Mouse (Mus musculus): ENCODE data around the gene S100a5. TPM values are rescaled to one million over a fixed set of nuclear protein-coding genes. Genes with fewer than 3 reads are reported as not detected.

The S100a5 gene
- polyA plus RNA-seq, 1 experiment: not detected

- Histone ChIP-seq H3K4me1 (ENCODE audit: control insufficient read depth, insufficient read depth, insufficient read length) (peaks cover 27% of the 10 kb centered on the region; the same call in 1 of the 2 replicates), H3K36me3 (ENCODE audit: control insufficient read depth, insufficient read depth, low read length) (no peaks in the 10 kb centered on the region), H3K4me3 (ENCODE audit: extremely low read depth, insufficient read depth, insufficient read length) (no peak overlapping the region), H3K27ac (ENCODE audit: insufficient read depth, low read length) (peak overlapping the region; percentile 55), H3K27me3 (ENCODE audit: control insufficient read depth, insufficient read depth, low read length) (no peaks in the 10 kb centered on the region)
- no peak for TF ChIP-seq POLR2A (IDR thresholded peaks at IDR 0.05; ENCODE audit: low read depth, low read length)
- TF ChIP-seq CTCF (IDR thresholded peaks at IDR 0.05; ENCODE audit: extremely low read depth, insufficient read depth, insufficient read length, insufficient replicate concordance): no peak
- peak in 1 of 2 experiments; percentile 25 for DNase-seq (ENCODE audit: low read depth in 1 of 2, low spot score in 2 of 2)
- WGBS: 28% methylated on average over 4 of the region's 4 CpGs
Measured at GRCm38 (mm10) chr3:90612061-90612460, 3.7 kb downstream of the S100a5 start.

GRCm38 (mm10) chr3:90612728-90613291 is 4.5 kb downstream of the S100a5 start, which contains the start of gene S100a6:
TSS of gene S100a6 (plus strand) at chr3:90612882.
- DNase-seq (ENCODE audit: low read depth in 1 of 2, low spot score in 2 of 2): peak; percentile 66 to 84
- Histone ChIP-seq H3K4me3 (ENCODE audit: extremely low read depth, insufficient read depth, insufficient read length) (peak within 1 kb of the TSS; percentile 40), H3K27me3 (ENCODE audit: control insufficient read depth, insufficient read depth, low read length) (no peaks in the 10 kb centered on the region), H3K36me3 (ENCODE audit: control insufficient read depth, insufficient read depth, low read length) (no peaks in the 10 kb centered on the region), H3K4me1 (ENCODE audit: control insufficient read depth, insufficient read depth, insufficient read length) (peaks cover 27% of the 10 kb centered on the region; the same call in 1 of the 2 replicates), H3K27ac (ENCODE audit: insufficient read depth, low read length) (peak within 1 kb of the TSS; percentile 55)
- 6% methylated on average over 23 of the region's 23 CpGs for WGBS
- TF ChIP-seq POLR2A (IDR thresholded peaks at IDR 0.05; ENCODE audit: low read depth, low read length) (no peak), CTCF (IDR thresholded peaks at IDR 0.05; ENCODE audit: extremely low read depth, insufficient read depth, insufficient read length, insufficient replicate concordance) (peak; percentile 79; the same call in 1 of the 2 replicates)

GRCm38 (mm10) chr3:90613461-90614147 is 5.3 kb downstream of the S100a5 start:
- Histone ChIP-seq H3K4me1 (ENCODE audit: control insufficient read depth, insufficient read depth, insufficient read length) (peaks cover 27% of the 10 kb centered on the region; the same call in 1 of the 2 replicates), H3K27ac (ENCODE audit: insufficient read depth, low read length) (peak overlapping the region; percentile 49), H3K36me3 (ENCODE audit: control insufficient read depth, insufficient read depth, low read length) (no peaks in the 10 kb centered on the region), H3K27me3 (ENCODE audit: control insufficient read depth, insufficient read depth, low read length) (no peaks in the 10 kb centered on the region), H3K4me3 (ENCODE audit: extremely low read depth, insufficient read depth, insufficient read length) (peak overlapping the region; percentile 40)
- DNase-seq (ENCODE audit: low read depth in 1 of 2, low spot score in 2 of 2): no peak
- WGBS: 43% methylated on average over 7 of the region's 7 CpGs
- TF ChIP-seq POLR2A (IDR thresholded peaks at IDR 0.05; ENCODE audit: low read depth, low read length) (no peak), CTCF (IDR thresholded peaks at IDR 0.05; ENCODE audit: extremely low read depth, insufficient read depth, insufficient read length, insufficient replicate concordance) (no peak)

- 81% methylated on average over 6 of the region's 6 CpGs for WGBS
- TF ChIP-seq CTCF (IDR thresholded peaks at IDR 0.05; ENCODE audit: extremely low read depth, insufficient read depth, insufficient read length, insufficient replicate concordance) (no peak), POLR2A (IDR thresholded peaks at IDR 0.05; ENCODE audit: low read depth, low read length) (no peak)
- DNase-seq (ENCODE audit: low read depth in 1 of 2, low spot score in 2 of 2): no peak
- Histone ChIP-seq H3K27me3 (ENCODE audit: control insufficient read depth, insufficient read depth, low read length) (no peaks in the 10 kb centered on the region), H3K4me3 (ENCODE audit: extremely low read depth, insufficient read depth, insufficient read length) (peak overlapping the region; percentile 40; the same call in 1 of the 2 replicates), H3K36me3 (ENCODE audit: control insufficient read depth, insufficient read depth, low read length) (no peaks in the 10 kb centered on the region), H3K4me1 (ENCODE audit: control insufficient read depth, insufficient read depth, insufficient read length) (peaks cover 22% of the 10 kb centered on the region; the same call in 1 of the 2 replicates), H3K27ac (ENCODE audit: insufficient read depth, low read length) (no peak overlapping the region)
Measured at GRCm38 (mm10) chr3:90614148-90614530, 5.8 kb downstream of the S100a5 start.

GRCm38 (mm10) chr3:90614611-90615251 is 6.4 kb downstream of the S100a5 start:
- DNase-seq (ENCODE audit: low read depth in 1 of 2, low spot score in 2 of 2): no peak

GRCm38 (mm10) chr3:90615415-90615814 is 7.1 kb downstream of the S100a5 start:
- Histone ChIP-seq H3K27me3 (ENCODE audit: control insufficient read depth, insufficient read depth, low read length) (no peaks in the 10 kb centered on the region), H3K36me3 (ENCODE audit: control insufficient read depth, insufficient read depth, low read length) (no peaks in the 10 kb centered on the region), H3K4me1 (ENCODE audit: control insufficient read depth, insufficient read depth, insufficient read length) (peaks cover 21% of the 10 kb centered on the region; the same call in 1 of the 2 replicates), H3K27ac (ENCODE audit: insufficient read depth, low read length) (no peak overlapping the region), H3K4me3 (ENCODE audit: extremely low read depth, insufficient read depth, insufficient read length) (no peak overlapping the region)
- TF ChIP-seq POLR2A (IDR thresholded peaks at IDR 0.05; ENCODE audit: low read depth, low read length) (no peak), CTCF (IDR thresholded peaks at IDR 0.05; ENCODE audit: extremely low read depth, insufficient read depth, insufficient read length, insufficient replicate concordance) (peak; percentile 86; the same call in 1 of the 2 replicates)
- 4% methylated on average over 7 of the region's 7 CpGs for WGBS
- DNase-seq (ENCODE audit: low read depth in 1 of 2, low spot score in 2 of 2): peak; percentile 58 to 69

More at GRCm38 (mm10) chr3:90614611-90615251, 6.4 kb downstream of the S100a5 start:
- Histone ChIP-seq H3K4me3 (ENCODE audit: extremely low read depth, insufficient read depth, insufficient read length) (no peak overlapping the region), H3K4me1 (ENCODE audit: control insufficient read depth, insufficient read depth, insufficient read length) (peaks cover 21% of the 10 kb centered on the region; the same call in 1 of the 2 replicates), H3K36me3 (ENCODE audit: control insufficient read depth, insufficient read depth, low read length) (no peaks in the 10 kb centered on the region), H3K27me3 (ENCODE audit: control insufficient read depth, insufficient read depth, low read length) (no peaks in the 10 kb centered on the region), H3K27ac (ENCODE audit: insufficient read depth, low read length) (no peak overlapping the region)
- no peak for TF ChIP-seq CTCF (IDR thresholded peaks at IDR 0.05; ENCODE audit: extremely low read depth, insufficient read depth, insufficient read length, insufficient replicate concordance)
- TF ChIP-seq POLR2A (IDR thresholded peaks at IDR 0.05; ENCODE audit: low read depth, low read length): no peak
- WGBS: 84% methylated on average over 11 of the region's 11 CpGs
